Mouse (Mus musculus): Measurements from ENCODE around the gene Cox14. TPM values are rescaled to one million over a fixed set of nuclear protein-coding genes. Genes with fewer than 3 reads are reported as not detected.
A peak's percentile ranks its signal among the peaks of the same experiment; 100 is the strongest.

Gene Cox14
- polyA plus RNA-seq (2014; fragmentation: Nextera tagmentation; extraction: Ambion mirVana): 230 and 237 TPM in 2 replicates

GRCm38 (mm10) chr15:99725341-99726155, at the start of gene Cox14:
Gene Cox14, plus strand, starts transcription at chr15:99725618.
- Histone ChIP-seq H3K27ac (replicated peaks in 1 of 2; ENCODE audit: control insufficient read depth in 1 of 2, insufficient read depth in 1 of 2, low read depth in 2 of 2, low read length in 2 of 2) (peak within 1 kb of the TSS; percentile 95 to 98), H3K9ac (ENCODE audit: low read length) (peak within 1 kb of the TSS; percentile 98), H3K4me2 (ENCODE audit: low read length) (peak within 1 kb of the TSS; percentile 83), H3K4me1 (ENCODE audit: control insufficient read depth in 2 of 2, insufficient read depth in 2 of 2, low read length in 2 of 2) (peaks cover 19 to 37% of the 10 kb centered on the region in 2 experiments), H3K4me3 (ENCODE audit: control insufficient read depth in 1 of 2, insufficient read depth in 1 of 2, low read depth in 1 of 2, low read length in 2 of 2) (peak within 1 kb of the TSS; percentile 60 to 92), H3K36me3 (ENCODE audit: control insufficient read depth, insufficient read depth, low read length) (peaks cover 32% of the 10 kb centered on the region), H3K9me3 (ENCODE audit: control insufficient read depth, low read length) (peaks cover 4% of the 10 kb centered on the region), H3K27me3 (ENCODE audit: control insufficient read depth, insufficient read depth, low read length) (no peaks in the 10 kb centered on the region)
- under 1% methylated on average over 55 of the region's 68 CpGs for WGBS
- ATAC-seq (ENCODE audit: insufficient number of reproducible peaks, insufficient read depth, low FRiP score, low read depth): peak; percentile 89

DNA sequence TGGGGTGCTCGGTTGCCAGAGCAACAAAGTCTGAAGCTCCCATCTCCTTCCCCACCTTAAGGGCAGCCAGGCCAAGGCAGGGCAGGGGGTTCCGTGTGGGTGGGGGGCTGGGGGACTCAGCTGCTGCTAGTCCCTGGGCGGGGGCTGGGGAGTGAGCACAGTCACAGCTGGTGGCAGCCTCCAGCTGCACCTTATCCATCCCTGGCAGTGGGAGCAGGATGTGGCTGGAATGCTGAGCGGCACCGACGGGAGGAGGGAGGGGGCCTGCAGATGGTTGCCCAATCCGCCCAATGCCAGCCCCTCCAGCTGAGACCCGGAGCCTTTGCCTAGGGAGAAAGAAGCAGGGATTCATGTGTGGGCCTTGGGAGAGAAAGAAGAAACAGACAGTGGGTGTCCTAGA, 48.3 kb upstream of the Cox14 start:
- Histone ChIP-seq H3K36me3 (ENCODE audit: control insufficient read depth, insufficient read depth, low read length) (no peaks in the 10 kb centered on the region), H3K9ac (ENCODE audit: low read length) (no peak overlapping the region), H3K4me3 (ENCODE audit: control insufficient read depth in 1 of 2, insufficient read depth in 1 of 2, low read depth in 1 of 2, low read length in 2 of 2) (no peak overlapping the region), H3K27me3 (ENCODE audit: control insufficient read depth, insufficient read depth, low read length) (peaks cover 43% of the 10 kb centered on the region), H3K4me2 (ENCODE audit: low read length) (no peak overlapping the region), H3K27ac (replicated peaks in 1 of 2; ENCODE audit: control insufficient read depth in 1 of 2, insufficient read depth in 1 of 2, low read depth in 2 of 2, low read length in 2 of 2) (no peak overlapping the region), H3K4me1 (ENCODE audit: control insufficient read depth in 2 of 2, insufficient read depth in 2 of 2, low read length in 2 of 2) (peaks cover 0 to 2% of the 10 kb centered on the region in 2 experiments; a peak in 1 of 4 replicates), H3K9me3 (ENCODE audit: control insufficient read depth, low read length) (no peaks in the 10 kb centered on the region)
- ATAC-seq (ENCODE audit: insufficient number of reproducible peaks, insufficient read depth, low FRiP score, low read depth): no peak
- WGBS: 32% methylated on average over 8 of the region's 8 CpGs

DNA sequence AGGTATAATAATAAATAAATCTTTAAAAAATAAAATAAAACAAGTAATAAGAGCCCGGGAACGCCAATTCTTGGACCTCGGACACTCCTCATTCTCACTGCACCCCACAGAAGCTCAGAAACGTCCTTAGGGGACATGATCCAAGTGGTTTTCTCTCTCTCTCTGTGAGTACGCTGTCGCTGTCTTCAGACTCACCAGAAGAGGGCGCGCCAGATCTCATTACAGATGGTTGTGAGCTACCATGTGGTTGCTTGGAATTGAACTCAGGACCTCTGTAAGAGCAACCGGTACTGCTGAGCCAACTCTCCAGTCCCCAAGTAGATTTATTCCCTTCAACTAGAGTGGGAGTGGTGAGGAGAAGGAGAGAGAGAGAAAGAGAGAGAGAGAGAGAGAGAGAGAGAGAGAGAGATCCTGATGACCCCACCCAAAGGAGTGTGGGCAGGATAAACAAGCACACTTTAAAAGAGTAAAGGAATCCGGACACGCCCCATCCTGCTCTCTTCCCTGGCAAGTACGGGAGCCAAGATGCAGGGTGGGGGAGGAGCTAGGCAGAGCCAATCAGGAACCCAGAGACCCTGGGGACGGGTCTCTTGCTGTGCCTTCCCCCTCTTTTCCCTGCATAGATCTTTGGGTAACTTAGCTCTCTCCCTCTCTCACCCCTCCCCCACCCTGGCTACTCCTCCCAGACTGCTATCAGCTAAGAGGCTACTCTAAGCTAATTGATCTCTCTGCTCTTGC, 47.2 kb upstream of the Cox14 start:
- Histone ChIP-seq H3K9me3 (ENCODE audit: control insufficient read depth, low read length) (no peaks in the 10 kb centered on the region), H3K9ac (ENCODE audit: low read length) (no peak overlapping the region), H3K27ac (replicated peaks in 1 of 2; ENCODE audit: control insufficient read depth in 1 of 2, insufficient read depth in 1 of 2, low read depth in 2 of 2, low read length in 2 of 2) (no peak overlapping the region), H3K36me3 (ENCODE audit: control insufficient read depth, insufficient read depth, low read length) (no peaks in the 10 kb centered on the region), H3K27me3 (ENCODE audit: control insufficient read depth, insufficient read depth, low read length) (peaks cover 31% of the 10 kb centered on the region), H3K4me3 (ENCODE audit: control insufficient read depth in 1 of 2, insufficient read depth in 1 of 2, low read depth in 1 of 2, low read length in 2 of 2) (no peak overlapping the region), H3K4me2 (ENCODE audit: low read length) (no peak overlapping the region), H3K4me1 (ENCODE audit: control insufficient read depth in 2 of 2, insufficient read depth in 2 of 2, low read length in 2 of 2) (peaks cover 0 to 2% of the 10 kb centered on the region in 2 experiments; a peak in 1 of 4 replicates)
- no peak for ATAC-seq (ENCODE audit: insufficient number of reproducible peaks, insufficient read depth, low FRiP score, low read depth)
- WGBS: 12% methylated on average over 13 of the region's 13 CpGs

DNA sequence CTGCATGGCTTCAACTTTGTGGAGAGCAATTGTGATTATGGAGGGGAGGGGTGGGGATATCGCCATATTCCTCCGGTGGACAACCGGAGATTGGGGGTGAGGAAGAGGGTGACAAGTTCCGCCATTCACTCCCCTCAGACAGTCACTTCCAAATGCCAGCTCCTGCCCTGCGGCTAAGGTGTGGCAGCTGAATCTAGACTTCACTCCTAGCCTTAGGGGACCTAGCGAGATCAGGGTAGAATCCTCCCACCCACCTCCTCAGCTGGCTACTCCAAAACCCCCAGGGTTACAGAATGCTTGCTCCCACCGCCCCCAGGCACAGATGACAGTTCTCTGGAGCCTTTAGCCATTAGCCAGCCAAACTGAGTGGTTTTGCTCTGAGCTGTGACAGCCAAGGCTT, 46.4 kb upstream of the Cox14 start:
- H3K27ac ChIP-seq (replicated peaks in 1 of 2; ENCODE audit: control insufficient read depth in 1 of 2, insufficient read depth in 1 of 2, low read depth in 2 of 2, low read length in 2 of 2): no peak overlapping the region
- no peak overlapping the region for H3K9ac ChIP-seq (ENCODE audit: low read length)
- no peaks in the 10 kb centered on the region for H3K36me3 ChIP-seq (ENCODE audit: control insufficient read depth, insufficient read depth, low read length)
- H3K27me3 ChIP-seq (ENCODE audit: control insufficient read depth, insufficient read depth, low read length): peaks cover 23% of the 10 kb centered on the region
- H3K4me1 ChIP-seq (ENCODE audit: control insufficient read depth in 2 of 2, insufficient read depth in 2 of 2, low read length in 2 of 2): peaks cover 0 to 2% of the 10 kb centered on the region in 2 experiments; a peak in 1 of 4 replicates
- WGBS: 43% methylated on average over 7 of the region's 7 CpGs
- H3K4me3 ChIP-seq (ENCODE audit: control insufficient read depth in 1 of 2, insufficient read depth in 1 of 2, low read depth in 1 of 2, low read length in 2 of 2): no peak overlapping the region
- no peaks in the 10 kb centered on the region for H3K9me3 ChIP-seq (ENCODE audit: control insufficient read depth, low read length)
- no peak for ATAC-seq (ENCODE audit: insufficient number of reproducible peaks, insufficient read depth, low FRiP score, low read depth)
- H3K4me2 ChIP-seq (ENCODE audit: low read length): no peak overlapping the region

- no peaks in the 10 kb centered on the region for H3K9me3 ChIP-seq (ENCODE audit: control insufficient read depth, low read length)
- H3K27ac ChIP-seq (replicated peaks in 1 of 2; ENCODE audit: control insufficient read depth in 1 of 2, insufficient read depth in 1 of 2, low read depth in 2 of 2, low read length in 2 of 2): no peak overlapping the region
- H3K4me2 ChIP-seq (ENCODE audit: low read length): no peak overlapping the region
- H3K4me3 ChIP-seq (ENCODE audit: control insufficient read depth in 1 of 2, insufficient read depth in 1 of 2, low read depth in 1 of 2, low read length in 2 of 2): no peak overlapping the region
- peaks cover 7% of the 10 kb centered on the region for H3K27me3 ChIP-seq (ENCODE audit: control insufficient read depth, insufficient read depth, low read length)
- H3K4me1 ChIP-seq (ENCODE audit: control insufficient read depth in 2 of 2, insufficient read depth in 2 of 2, low read length in 2 of 2): peaks cover 0 to 2% of the 10 kb centered on the region in 2 experiments; a peak in 1 of 4 replicates
- no peak for ATAC-seq (ENCODE audit: insufficient number of reproducible peaks, insufficient read depth, low FRiP score, low read depth)
- no peaks in the 10 kb centered on the region for H3K36me3 ChIP-seq (ENCODE audit: control insufficient read depth, insufficient read depth, low read length)
- no peak overlapping the region for H3K9ac ChIP-seq (ENCODE audit: low read length)
- 88% methylated on average over 7 of the region's 7 CpGs for WGBS
These were observed 42.5 kb upstream of the Cox14 start for GRCm38 (mm10) chr15:99682880-99683279.

- H3K36me3 ChIP-seq (ENCODE audit: control insufficient read depth, insufficient read depth, low read length): no peaks in the 10 kb centered on the region
- 89% methylated on average over 5 of the region's 5 CpGs for WGBS
- ATAC-seq (ENCODE audit: insufficient number of reproducible peaks, insufficient read depth, low FRiP score, low read depth): no peak
These were observed 41.3 kb upstream of the Cox14 start for GRCm38 (mm10) chr15:99684156-99684555.

DNA sequence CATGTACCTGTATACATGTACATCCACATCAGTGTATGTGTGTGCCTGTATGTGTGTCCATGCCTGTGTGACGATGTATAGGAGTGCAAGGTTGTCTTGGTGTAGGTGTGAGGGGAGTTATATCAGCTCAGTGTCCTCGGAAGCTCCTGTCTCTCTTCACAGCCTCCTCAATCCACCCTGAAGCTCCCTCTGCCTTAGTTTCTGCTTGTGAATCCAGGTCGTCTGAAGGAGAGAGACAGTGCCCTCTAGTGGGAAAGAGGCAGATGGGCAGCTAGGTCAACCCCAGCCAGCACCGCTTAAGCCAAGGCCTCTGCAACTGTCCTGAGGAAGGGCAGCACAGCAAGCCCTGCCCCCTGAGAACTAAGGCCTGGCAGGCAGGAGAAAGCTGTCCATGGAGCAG, 36.7 kb upstream of the Cox14 start:
- Histone ChIP-seq H3K4me3 (ENCODE audit: control insufficient read depth in 1 of 2, insufficient read depth in 1 of 2, low read depth in 1 of 2, low read length in 2 of 2) (no peak overlapping the region), H3K27ac (replicated peaks in 1 of 2; ENCODE audit: control insufficient read depth in 1 of 2, insufficient read depth in 1 of 2, low read depth in 2 of 2, low read length in 2 of 2) (no peak overlapping the region), H3K36me3 (ENCODE audit: control insufficient read depth, insufficient read depth, low read length) (no peaks in the 10 kb centered on the region), H3K4me1 (ENCODE audit: control insufficient read depth in 2 of 2, insufficient read depth in 2 of 2, low read length in 2 of 2) (no peaks in the 10 kb centered on the region), H3K4me2 (ENCODE audit: low read length) (no peak overlapping the region), H3K9me3 (ENCODE audit: control insufficient read depth, low read length) (no peaks in the 10 kb centered on the region), H3K9ac (ENCODE audit: low read length) (no peak overlapping the region), H3K27me3 (ENCODE audit: control insufficient read depth, insufficient read depth, low read length) (peaks cover 25% of the 10 kb centered on the region)
- 4% methylated on average over 4 of the region's 4 CpGs for WGBS
- no peak for ATAC-seq (ENCODE audit: insufficient number of reproducible peaks, insufficient read depth, low FRiP score, low read depth)

More at GRCm38 (mm10) chr15:99684156-99684555, 41.3 kb upstream of the Cox14 start:
- Histone ChIP-seq H3K27ac (replicated peaks in 1 of 2; ENCODE audit: control insufficient read depth in 1 of 2, insufficient read depth in 1 of 2, low read depth in 2 of 2, low read length in 2 of 2) (no peak overlapping the region), H3K4me1 (ENCODE audit: control insufficient read depth in 2 of 2, insufficient read depth in 2 of 2, low read length in 2 of 2) (no peaks in the 10 kb centered on the region), H3K9ac (ENCODE audit: low read length) (no peak overlapping the region), H3K9me3 (ENCODE audit: control insufficient read depth, low read length) (no peaks in the 10 kb centered on the region), H3K27me3 (ENCODE audit: control insufficient read depth, insufficient read depth, low read length) (peaks cover 7% of the 10 kb centered on the region), H3K4me3 (ENCODE audit: control insufficient read depth in 1 of 2, insufficient read depth in 1 of 2, low read depth in 1 of 2, low read length in 2 of 2) (no peak overlapping the region), H3K4me2 (ENCODE audit: low read length) (no peak overlapping the region)

Measured in heart, embryonic 14.5 days (tissue).